Mouse (Mus musculus) brain, adult 2 months (tissue): ENCODE data around the gene Olfr830.
"Not testable (repeated sequence)": the region's sequence is repeated elsewhere in the genome, so short reads cannot be mapped to it uniquely, and the experiment has no call there.

Experiments
- DNase-seq: peaks from one replicate; pipeline ENCODE4 v3.0.0; 2011; ENCODE audit warnings: low read depth, low spot score

The Olfr830 gene

DNA sequence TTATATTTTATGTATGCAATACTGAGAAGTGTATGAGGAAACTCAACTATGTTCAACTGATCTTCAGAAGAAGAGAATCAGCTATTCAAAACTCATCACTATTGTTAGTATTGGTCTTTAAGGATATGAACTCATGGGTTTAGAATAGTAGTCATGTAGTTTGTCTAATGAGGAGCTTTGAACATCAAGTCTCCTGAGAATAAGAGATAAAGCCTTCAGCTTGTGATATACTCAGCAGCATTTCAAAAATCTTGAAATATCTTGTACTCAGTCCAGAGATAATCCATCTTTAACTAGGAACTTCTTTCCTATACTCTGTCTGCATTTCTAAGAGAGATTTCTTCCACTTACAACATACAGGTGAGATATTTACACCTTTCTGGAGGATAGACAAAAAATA is at the start of gene Olfr830:
Gene Olfr830, plus strand, starts transcription at position 301 of the 400 bp plus-strand sequence.
- DNase-seq, result no peak

DNA sequence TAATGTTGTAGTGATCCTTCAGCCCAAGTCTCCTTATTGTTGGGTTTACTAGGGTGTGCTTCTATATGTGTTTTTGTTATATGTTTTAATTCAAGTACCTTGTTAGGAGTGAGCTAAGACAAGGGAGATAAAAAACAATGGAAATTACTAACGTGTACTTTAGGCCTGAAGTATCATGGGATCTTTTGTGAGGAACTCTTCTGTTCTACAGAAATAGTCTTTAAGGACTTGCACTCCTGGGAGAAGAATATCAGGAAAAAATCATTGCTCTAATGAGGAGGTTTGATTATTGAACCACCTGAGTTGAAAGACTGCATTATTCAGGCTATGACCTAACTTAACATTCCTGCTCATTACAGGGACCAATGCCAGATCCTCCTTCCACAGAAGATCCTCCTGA is 19.9 kb upstream of the Olfr830 start, which contains the start of gene Olfr829:
Gene Olfr829, plus strand, starts transcription at position 301 of the 400 bp plus-strand sequence.
- no peak for DNase-seq

DNA sequence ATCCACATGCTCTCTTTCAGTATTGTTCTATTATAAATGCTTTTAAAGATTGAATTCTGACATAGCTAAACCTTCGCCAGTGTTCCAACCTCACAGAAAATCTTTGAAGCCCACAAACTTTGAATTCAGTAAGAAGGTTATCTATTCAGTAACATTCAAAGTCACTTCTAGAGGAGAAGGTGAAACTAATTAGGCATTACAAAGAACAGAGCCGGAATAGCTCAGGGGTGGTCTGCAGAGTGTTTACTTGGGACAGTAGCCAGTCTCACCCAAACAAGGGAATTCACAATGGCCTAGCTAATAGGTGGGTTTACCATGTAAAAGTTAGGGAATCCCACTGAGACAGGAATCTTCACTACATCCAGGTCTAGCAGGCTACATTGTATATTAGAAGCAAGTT is 33.2 kb downstream of the Olfr830 start:
- DNase-seq, result not testable (repeated sequence)

DNA sequence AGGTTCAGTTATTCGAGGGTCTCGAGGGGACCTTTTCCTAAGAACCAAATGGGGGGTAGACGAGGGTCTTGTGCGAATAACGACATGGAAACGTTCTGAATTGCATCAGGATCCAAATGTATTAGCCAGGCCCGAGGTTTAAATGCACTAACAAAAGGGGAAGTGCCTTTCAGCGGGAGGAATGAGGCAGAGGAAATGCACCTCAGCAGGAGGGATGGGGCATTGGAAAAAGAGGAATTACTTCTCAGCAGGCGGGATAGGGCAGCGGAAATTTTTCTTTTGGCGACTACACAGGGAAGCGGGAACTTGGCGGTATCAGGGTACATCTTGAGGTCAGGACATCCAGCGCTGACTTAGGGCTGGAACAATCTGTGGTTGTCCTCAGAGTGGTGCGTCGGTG is 53.4 kb downstream of the Olfr830 start:
- not testable (repeated sequence) for DNase-seq
